Mouse (Mus musculus) Patski (cell line): ENCODE data around the gene Slc6a9. TPM values are rescaled to one million over a fixed set of nuclear protein-coding genes. Genes with fewer than 3 reads are reported as not detected.

Source experiments
- ATAC-seq: fragments of 100-300 bp; one replicate; pipeline ENCODE4 v1.8.0; 2021
- CTCF ChIA-PET: fragments of 350-600 bp; sonication (Branson Sonifier 250); formaldehyde crosslinking; loops from one replicate; lab custom pipeline; 2022; ENCODE audit warnings: inconsistent platforms; lab: Charles Lee
- POLR2A ChIA-PET: fragments of 350-600 bp; sonication (Branson Sonifier 250); formaldehyde crosslinking; loops from one replicate; lab custom pipeline; 2022; ENCODE audit warnings: antibody characterized with exemption, inconsistent platforms; lab: Charles Lee
- DNase-seq: peaks from one replicate; pipeline ENCODE4 v3.0.0-alpha.2; 2011; ENCODE audit warnings: low read depth, low spot score
- H3K27me3 ChIP-seq: fragments of 371-371 bp; one replicate; pipeline ENCODE4 v1.5.1; 2021
- CTCF ChIP-seq: fragments of 100-300 bp; IDR thresholded peaks from one replicate; pipeline ENCODE4 v1.5.1; 2021
- in situ Hi-C: fragments of 300-500 bp; cut with MboI; formaldehyde crosslinking; loops from 3 replicates; pipeline ENCODE4 v1.11.1; 2018; ENCODE audit warnings: low pct_unique_long_range_greater_than_20kb, mixed read lengths
- polyA plus RNA-seq: library from polyadenylated mRNA; unstranded; gene quantifications from one replicate; pipeline ENCODE4 v1.2.3, GENCODE M21; 2021

The Slc6a9 gene
- polyA plus RNA-seq, 1 experiment from 2014 or later, result 12.8 TPM

GRCm38 (mm10) chr4:117829260-117830123 is 4.8 kb upstream of the Slc6a9 start:
- DNase-seq (no peak), ATAC-seq (no peak)
- in situ Hi-C loops, result loop anchor here (5.0 kb wide), 1 partner anchor 253 kb away; no protein-coding TSS in a partner anchor
- no peak for TF ChIP-seq CTCF
- POLR2A ChIA-PET, result no interaction called here
- CTCF ChIA-PET, result interaction anchor here (1.1 to 2.4 kb wide), 4 partner anchors 21 to 254 kb away, joined by 3 to 8 read pairs (median 4); no protein-coding TSS in a partner anchor
- H3K27me3 ChIP-seq, result peaks cover 15% of the 10 kb centered on the region

- ChIA-PET CTCF (interaction anchor here (1.2 to 2.4 kb wide), 3 partner anchors 20 to 29 kb away, joined by 3 to 8 read pairs (median 4); no protein-coding TSS in a partner anchor), POLR2A (no interaction called here)
- peaks cover 15% of the 10 kb centered on the region for H3K27me3 ChIP-seq
- no peak for ATAC-seq
- in situ Hi-C loops, result loop anchor here (5.0 kb wide), 1 partner anchor 252 kb away; no protein-coding TSS in a partner anchor
- no peak for DNase-seq
- no peak for TF ChIP-seq CTCF
Measured at GRCm38 (mm10) chr4:117830124-117830551, 4.2 kb upstream of the Slc6a9 start.

- ATAC-seq, result no peak
- in situ Hi-C loops, result loop anchor here (5.0 kb wide), 1 partner anchor 252 kb away; no protein-coding TSS in a partner anchor
- CTCF ChIA-PET, result interaction anchor here (1.2 to 2.4 kb wide), 2 partner anchors 26 to 28 kb away, joined by 3 to 8 read pairs; no protein-coding TSS in a partner anchor
Measured at GRCm38 (mm10) chr4:117830801-117831200, 3.5 kb upstream of the Slc6a9 start.

GRCm38 (mm10) chr4:117831499-117831898 is 2.8 kb upstream of the Slc6a9 start:
- DNase-seq (no peak), ATAC-seq (no peak)
- POLR2A ChIA-PET, result no interaction called here
- H3K27me3 ChIP-seq, result peaks cover 4% of the 10 kb centered on the region
- in situ Hi-C loops, result loop anchor here (5.0 kb wide), 1 partner anchor 251 kb away; no protein-coding TSS in a partner anchor
- CTCF ChIA-PET, result interaction anchor here (1.0 kb wide), 1 partner anchor 35 kb away, joined by 3 read pairs; no protein-coding TSS in a partner anchor
- no peak for TF ChIP-seq CTCF

More at GRCm38 (mm10) chr4:117830801-117831200, 3.5 kb upstream of the Slc6a9 start:
- TF ChIP-seq CTCF, result no peak
- POLR2A ChIA-PET, result no interaction called here
- peaks cover 9% of the 10 kb centered on the region for H3K27me3 ChIP-seq
- DNase-seq, result no peak

GRCm38 (mm10) chr4:117831920-117832691 is 2.2 kb upstream of the Slc6a9 start:
- no peaks in the 10 kb centered on the region for H3K27me3 ChIP-seq
- in situ Hi-C loops, result loop anchor here (5.0 kb wide), 1 partner anchor 250 kb away; no protein-coding TSS in a partner anchor
- DNase-seq (no peak), ATAC-seq (no peak)
- CTCF ChIA-PET, result interaction anchor here (1.0 kb wide), 1 partner anchor 35 kb away, joined by 3 read pairs; no protein-coding TSS in a partner anchor
- POLR2A ChIA-PET, result no interaction called here
- TF ChIP-seq CTCF, result no peak

GRCm38 (mm10) chr4:117834845-117835530 is 682 bp downstream of the Slc6a9 start:
- no peak for TF ChIP-seq CTCF
- ChIA-PET POLR2A (no interaction called here), CTCF (no interaction called here)
- no peaks in the 10 kb centered on the region for H3K27me3 ChIP-seq
- ATAC-seq, result peak; percentile 36
- in situ Hi-C loops, result loop anchor here (5.0 kb wide), 1 partner anchor 247 kb away; no protein-coding TSS in a partner anchor
- no peak for DNase-seq

GRCm38 (mm10) chr4:117835531-117836111 is 1.3 kb downstream of the Slc6a9 start:
- CTCF ChIA-PET, result no interaction called here
- POLR2A ChIA-PET, result no interaction called here

GRCm38 (mm10) chr4:117836204-117836767 is 2.0 kb downstream of the Slc6a9 start:
- DNase-seq (peak; percentile 31), ATAC-seq (peak; percentile 68)
- no peak for TF ChIP-seq CTCF
- in situ Hi-C loops, result no loop called here
- ChIA-PET CTCF (no interaction called here), POLR2A (interaction anchor here (0.6 kb wide), 1 partner anchor 318 kb away, joined by 4 read pairs; no protein-coding TSS in a partner anchor)
- H3K27me3 ChIP-seq, result no peaks in the 10 kb centered on the region

More at GRCm38 (mm10) chr4:117835531-117836111, 1.3 kb downstream of the Slc6a9 start:
- TF ChIP-seq CTCF, result no peak
- no peaks in the 10 kb centered on the region for H3K27me3 ChIP-seq
- ATAC-seq (peak; percentile 41), DNase-seq (no peak)
- in situ Hi-C loops, result no loop called here

GRCm38 (mm10) chr4:117837271-117837670 is 3.0 kb downstream of the Slc6a9 start:
- ChIA-PET POLR2A (no interaction called here), CTCF (interaction anchor here (1.4 kb wide), 1 partner anchor 22 kb away, joined by 4 read pairs; no protein-coding TSS in a partner anchor)
- no peaks in the 10 kb centered on the region for H3K27me3 ChIP-seq
- DNase-seq, result no peak
- no peak for ATAC-seq
- in situ Hi-C loops, result no loop called here
- TF ChIP-seq CTCF, result no peak
